Mouse (Mus musculus) ES-Bruce4 (cell line): ENCODE results near the gene Eif2ak4.

ENCODE experiments used
- CTCF ChIP-seq: IDR thresholded peaks from one replicate; pipeline ENCODE4 v1.8.1; 2011; ENCODE audit warnings: low read depth, low read length
- EP300 ChIP-seq: IDR thresholded peaks from 2 replicates; pipeline ENCODE4 v1.6.1; 2011; ENCODE audit warnings: low read depth, low read length; ENCODE audit not compliant: insufficient read depth
- POLR2A ChIP-seq: IDR thresholded peaks from one replicate; pipeline ENCODE4 v1.8.1; 2011; ENCODE audit warnings: low read length; ENCODE audit not compliant: insufficient read depth

DNA sequence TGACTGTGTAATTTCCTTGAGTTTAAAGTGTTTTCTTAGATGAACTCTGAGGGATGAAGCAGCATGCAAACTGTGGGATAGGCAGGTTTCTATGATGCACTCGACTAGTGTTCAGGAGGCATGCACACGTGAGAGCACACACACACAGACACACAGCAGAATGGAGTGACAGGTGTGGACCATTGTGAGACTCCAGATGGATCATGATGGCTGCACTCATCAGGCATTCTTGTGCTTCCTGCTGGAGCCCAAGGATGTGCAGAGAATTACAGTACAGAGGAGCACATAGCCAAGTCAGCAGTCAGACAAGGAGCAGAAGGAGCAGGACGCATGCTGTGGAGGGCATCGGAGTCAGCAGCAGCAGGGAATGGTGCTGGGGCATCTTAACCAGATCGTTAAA lies 15.9 kb downstream of the Eif2ak4 start:
- TF ChIP-seq POLR2A (no peak), CTCF (no peak), EP300 (no peak)
